Mouse (Mus musculus) thymus, postnatal 25 days (tissue): ENCODE measurements around the gene Mgat5.

Source experiments
- DNase-seq: peaks from one replicate; pipeline ENCODE4 v3.0.0; 2022

Gene Mgat5

GRCm38 (mm10) chr1:127218182-127218581 is 13.4 kb downstream of the Mgat5 start:
- DNase-seq, result no peak

GRCm38 (mm10) chr1:127219161-127219560 is 14.3 kb downstream of the Mgat5 start:
- DNase-seq, result no peak

GRCm38 (mm10) chr1:127219621-127220020 is 14.8 kb downstream of the Mgat5 start:
- DNase-seq, result no peak

GRCm38 (mm10) chr1:127221998-127222736 is 17.4 kb downstream of the Mgat5 start:
- no peak for DNase-seq

GRCm38 (mm10) chr1:127225060-127225459 is 20.2 kb downstream of the Mgat5 start:
- no peak for DNase-seq

- no peak for DNase-seq
These were observed 24.2 kb downstream of the Mgat5 start for GRCm38 (mm10) chr1:127229011-127229410.

GRCm38 (mm10) chr1:127230468-127230867 is 25.7 kb downstream of the Mgat5 start:
- peak; percentile 54 for DNase-seq

GRCm38 (mm10) chr1:127233191-127233651 is 28.4 kb downstream of the Mgat5 start:
- DNase-seq, result peak; percentile 40

GRCm38 (mm10) chr1:127235157-127235556 is 30.3 kb downstream of the Mgat5 start:
- no peak for DNase-seq

- DNase-seq, result no peak
These were observed 31.6 kb downstream of the Mgat5 start for GRCm38 (mm10) chr1:127236396-127236795.

- peak; percentile 37 for DNase-seq
These were observed 34.1 kb downstream of the Mgat5 start for GRCm38 (mm10) chr1:127238871-127239314.

GRCm38 (mm10) chr1:127239914-127240313 is 35.1 kb downstream of the Mgat5 start:
- DNase-seq, result peak; percentile 32

GRCm38 (mm10) chr1:127242151-127242887 is 37.5 kb downstream of the Mgat5 start:
- DNase-seq, result no peak

- no peak for DNase-seq
These were observed 38.2 kb downstream of the Mgat5 start for GRCm38 (mm10) chr1:127242888-127243588.

- DNase-seq, result peak; percentile 18
These were observed 39.4 kb downstream of the Mgat5 start for GRCm38 (mm10) chr1:127244054-127244770.

- no peak for DNase-seq
These were observed 41.3 kb downstream of the Mgat5 start for GRCm38 (mm10) chr1:127246158-127246557.

GRCm38 (mm10) chr1:127248433-127248832 is 43.6 kb downstream of the Mgat5 start:
- no peak for DNase-seq

- no peak for DNase-seq
These were observed 44.8 kb downstream of the Mgat5 start for GRCm38 (mm10) chr1:127249621-127250020.

GRCm38 (mm10) chr1:127250313-127250712 is 45.5 kb downstream of the Mgat5 start:
- no peak for DNase-seq

- DNase-seq, result no peak
These were observed 46.9 kb downstream of the Mgat5 start for GRCm38 (mm10) chr1:127251751-127252150.

- DNase-seq, result no peak
These were observed 52.2 kb downstream of the Mgat5 start for GRCm38 (mm10) chr1:127257005-127257404.

GRCm38 (mm10) chr1:127259669-127260068 is 54.9 kb downstream of the Mgat5 start:
- DNase-seq, result no peak

- DNase-seq, result no peak
These were observed 56.2 kb downstream of the Mgat5 start for GRCm38 (mm10) chr1:127260969-127261368.
